Mouse (Mus musculus) embryonic facial prominence, embryonic 14.5 days (tissue): ENCODE data around the gene Retreg1. TPM values are rescaled to one million over a fixed set of nuclear protein-coding genes. Genes with fewer than 3 reads are reported as not detected.

Experiments used
- ATAC-seq: fragments of 200-750 bp; cut with Nextera tagmentation; 2 replicates; pipeline ENCODE4 v1.8.0; 2017; ENCODE audit warnings: low read depth, moderate number of reproducible peaks, moderate TSS enrichment
- DNase-seq: peaks from one replicate; pipeline ENCODE4 v3.0.0-alpha.2; 2015; ENCODE audit warnings: low spot score
- H3K27ac ChIP-seq: fragments of 300-500 bp; sonication (generic); replicated peaks from 2 replicates; pipeline ENCODE4 v1.5.1; 2014; ENCODE audit warnings: low read depth, mild to moderate bottlenecking, low read length, moderate library complexity
- H3K27me3 ChIP-seq: fragments of 300-500 bp; sonication (generic); replicated peaks from 2 replicates; pipeline ENCODE4 v1.6.1; 2014; ENCODE audit warnings: low read length; ENCODE audit not compliant: control insufficient read depth, insufficient read depth
- H3K36me3 ChIP-seq: fragments of 300-500 bp; sonication (generic); 2 replicates; pipeline ENCODE4 v1.6.1; 2014; ENCODE audit warnings: low read length, mixed read lengths; ENCODE audit not compliant: control insufficient read depth, insufficient read depth
- H3K4me1 ChIP-seq: fragments of 300-500 bp; sonication (generic); 2 replicates; pipeline ENCODE4 v1.6.1; 2014; ENCODE audit warnings: antibody characterized with exemption, low read length; ENCODE audit not compliant: control insufficient read depth, insufficient read depth
- H3K4me2 ChIP-seq: fragments of 300-500 bp; sonication (generic); 2 replicates; pipeline ENCODE4 v1.6.1; 2014; ENCODE audit warnings: low read depth, mild to moderate bottlenecking, low read length, moderate library complexity, mixed read lengths
- H3K4me3 ChIP-seq: fragments of 300-500 bp; sonication (generic); 2 replicates; pipeline ENCODE4 v1.5.1; 2014; ENCODE audit warnings: low read depth, mild to moderate bottlenecking, low read length
- H3K9ac ChIP-seq: fragments of 300-500 bp; sonication (generic); 2 replicates; pipeline ENCODE4 v1.6.1; 2014; ENCODE audit warnings: low read depth, mild to moderate bottlenecking, low read length, moderate library complexity, mixed read lengths
- H3K9me3 ChIP-seq: fragments of 300-500 bp; sonication (generic); 2 replicates; pipeline ENCODE4 v1.6.1; 2016; ENCODE audit warnings: low read length; ENCODE audit not compliant: control insufficient read depth
- WGBS: fragments of 180-500 bp; shearing (Covaris S2); extraction: QIAGEN DNeasy Blood & Tissue Kit; methylation state at CpG from one replicate; pipeline ENCODE4 v1.1.7; 2014; 5-methylcytosine and 5-hydroxymethylcytosine counted together
- polyA plus RNA-seq: library from polyadenylated mRNA; unstranded; fragments of >200 nt; fragmentation: Nextera tagmentation; extraction: Ambion mirVana; gene quantifications from 2 replicates; pipeline ENCODE4 v1.2.1, GENCODE M21; 2014

The Retreg1 gene
- polyA plus RNA-seq, 1 experiment from 2014 or later, result 16.5 TPM

DNA sequence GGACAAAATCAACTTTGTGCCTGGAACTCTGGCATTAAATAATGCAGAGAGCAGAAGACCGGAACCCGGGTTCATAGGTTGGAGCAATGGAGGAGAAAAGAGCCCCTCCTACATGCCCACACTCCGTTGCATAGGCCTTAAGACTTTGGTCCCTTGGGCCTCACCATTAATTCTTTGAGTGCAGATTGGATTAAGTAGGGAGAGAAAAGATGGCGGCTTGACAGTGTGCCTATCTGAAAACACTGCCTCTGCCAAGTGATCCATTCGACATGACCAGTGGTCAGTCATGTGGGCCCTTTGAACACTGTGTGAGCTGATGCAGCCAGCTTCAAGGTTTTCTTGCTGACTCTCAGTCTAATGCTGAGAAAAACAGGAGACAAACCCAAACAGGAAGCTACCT is 87.7 kb downstream of the Retreg1 start:
- no peak overlapping the region for H3K27ac ChIP-seq
- WGBS, result 88% methylated on average over 5 of the region's 5 CpGs
- ATAC-seq, result no peak
- no peaks in the 10 kb centered on the region for H3K36me3 ChIP-seq
- H3K27me3 ChIP-seq, result no peaks in the 10 kb centered on the region
- H3K9me3 ChIP-seq, result no peaks in the 10 kb centered on the region
- H3K4me3 ChIP-seq, result no peak overlapping the region
- H3K4me1 ChIP-seq, result peaks cover 13% of the 10 kb centered on the region; the same call in 1 of the 2 replicates
- H3K9ac ChIP-seq, result no peak overlapping the region
- H3K4me2 ChIP-seq, result no peak overlapping the region
- DNase-seq, result no peak

DNA sequence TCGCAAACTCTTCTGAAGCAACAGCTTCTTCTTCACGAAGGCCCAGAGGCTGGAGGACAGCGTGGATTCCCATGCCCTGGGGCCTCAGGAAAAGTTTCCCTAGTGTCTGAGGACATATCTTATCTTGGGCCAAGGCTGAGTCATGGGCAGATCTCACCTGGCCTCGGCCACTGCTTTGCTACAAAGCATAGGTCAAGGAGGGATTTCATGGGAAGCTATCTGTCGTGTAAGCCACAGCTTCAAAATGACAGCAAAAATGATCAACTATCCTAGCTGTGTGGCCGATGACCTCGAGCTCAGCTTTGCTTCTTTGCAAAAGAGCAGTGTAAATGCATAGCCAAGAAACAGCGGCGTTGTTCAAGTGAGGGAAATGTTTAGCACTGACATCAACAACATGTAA is 89.5 kb downstream of the Retreg1 start:
- ATAC-seq (no peak), DNase-seq (no peak)
- peaks cover 13% of the 10 kb centered on the region; the same call in 1 of the 2 replicates for H3K4me1 ChIP-seq
- no peak overlapping the region for H3K9ac ChIP-seq
- WGBS, result 87% methylated on average over 9 of the region's 9 CpGs
- H3K27ac ChIP-seq, result no peak overlapping the region
- no peaks in the 10 kb centered on the region for H3K9me3 ChIP-seq
- no peaks in the 10 kb centered on the region for H3K27me3 ChIP-seq
- H3K4me3 ChIP-seq, result no peak overlapping the region
- H3K4me2 ChIP-seq, result no peak overlapping the region
- H3K36me3 ChIP-seq, result no peaks in the 10 kb centered on the region

DNA sequence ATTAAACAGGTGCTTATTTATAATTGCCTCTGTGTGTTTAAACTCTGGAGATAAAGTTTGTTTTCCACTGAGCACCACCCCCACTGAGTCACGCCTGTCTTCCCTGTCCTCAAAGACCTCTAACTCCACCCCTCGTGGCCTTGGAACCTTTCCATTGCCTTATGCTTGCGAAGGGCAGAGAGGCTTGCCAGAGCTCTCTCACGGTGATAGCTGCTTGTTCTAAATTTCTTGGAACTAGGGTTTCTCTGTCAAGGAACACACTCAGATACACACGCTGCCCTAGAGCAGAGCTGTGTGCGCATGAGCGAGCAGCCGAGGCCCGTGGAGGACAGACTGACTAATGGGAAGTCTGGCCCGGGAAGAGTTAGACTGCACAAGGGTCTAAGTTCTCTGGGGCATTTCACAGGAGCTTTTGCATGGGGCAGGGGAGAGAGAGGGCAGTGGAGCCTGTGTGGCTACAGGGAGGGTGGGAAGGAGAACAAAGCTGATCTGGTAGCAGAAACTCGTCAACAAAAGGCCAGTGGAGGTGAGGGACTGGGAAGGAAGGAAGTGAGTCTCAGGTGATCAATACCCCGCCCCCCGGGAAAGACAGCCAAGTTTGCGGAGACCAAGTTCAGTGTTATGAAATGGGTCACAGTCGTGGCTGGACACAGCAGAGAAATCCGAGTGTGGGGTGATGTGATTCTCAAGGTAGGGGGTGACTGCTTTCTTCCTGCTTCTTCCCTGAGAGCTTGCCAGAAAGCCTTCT is 90.1 kb downstream of the Retreg1 start:
- Histone ChIP-seq H3K4me1 (peaks cover 13% of the 10 kb centered on the region; the same call in 1 of the 2 replicates), H3K36me3 (no peaks in the 10 kb centered on the region), H3K9me3 (no peaks in the 10 kb centered on the region), H3K27ac (no peak overlapping the region), H3K9ac (no peak overlapping the region), H3K4me3 (no peak overlapping the region), H3K27me3 (no peaks in the 10 kb centered on the region), H3K4me2 (no peak overlapping the region)
- DNase-seq (peak; percentile 57), ATAC-seq (0 out of 2 replicates have a peak, but pooled peaks have one; percentile 30)
- 55% methylated on average over 16 of the region's 16 CpGs for WGBS

DNA sequence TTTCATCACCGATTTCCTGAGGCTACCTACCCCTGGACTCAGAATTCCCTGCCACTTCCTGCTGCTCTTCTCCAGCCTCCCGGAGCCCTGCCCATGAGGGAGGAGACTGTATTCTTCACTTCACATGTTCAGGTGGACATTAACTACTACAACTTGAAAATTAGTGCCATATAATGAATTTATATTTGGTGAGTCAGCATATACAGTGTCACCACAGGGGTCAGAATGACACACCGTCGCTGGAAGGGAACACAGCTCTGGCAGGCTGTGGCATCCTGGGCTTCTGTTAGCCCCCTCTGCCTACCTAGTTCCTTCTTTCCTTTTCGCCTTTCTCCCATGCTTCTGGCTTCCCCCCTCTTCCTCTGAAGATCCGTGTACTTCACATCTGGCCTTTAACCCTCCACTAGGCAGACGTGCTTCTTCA is 90.7 kb downstream of the Retreg1 start:
- Histone ChIP-seq H3K27ac (no peak overlapping the region), H3K9me3 (no peaks in the 10 kb centered on the region), H3K4me3 (no peak overlapping the region), H3K9ac (no peak overlapping the region), H3K4me1 (peaks cover 13% of the 10 kb centered on the region; the same call in 1 of the 2 replicates), H3K4me2 (no peak overlapping the region), H3K36me3 (no peaks in the 10 kb centered on the region), H3K27me3 (no peaks in the 10 kb centered on the region)
- WGBS, result 60% methylated on average over 7 of the region's 7 CpGs
- DNase-seq (no peak), ATAC-seq (no peak)

DNA sequence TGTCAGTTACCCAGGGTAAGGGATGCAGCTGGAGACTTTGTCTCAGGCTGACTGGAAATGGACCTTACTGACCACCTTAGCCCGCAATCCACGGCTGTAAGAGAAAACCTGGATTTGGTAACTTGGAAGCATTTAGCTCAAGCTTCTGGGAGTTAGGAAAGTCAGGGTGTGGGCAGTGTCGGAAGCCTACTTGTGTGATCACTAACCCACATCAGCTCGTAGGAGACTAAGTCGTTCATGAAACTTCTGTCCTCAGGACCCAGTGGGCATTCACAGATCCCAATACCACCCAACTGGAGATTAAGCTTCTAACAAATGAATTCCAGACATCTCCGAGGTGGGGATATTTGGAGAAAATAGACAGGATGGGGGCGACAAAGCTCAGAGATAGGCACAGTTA is 91.4 kb downstream of the Retreg1 start:
- no peak for DNase-seq
- H3K27ac ChIP-seq, result no peak overlapping the region
- ATAC-seq, result no peak
- peaks cover 13% of the 10 kb centered on the region; the same call in 1 of the 2 replicates for H3K4me1 ChIP-seq
- no peak overlapping the region for H3K4me2 ChIP-seq
- H3K4me3 ChIP-seq, result no peak overlapping the region
- 78% methylated on average over 7 of the region's 7 CpGs for WGBS
- H3K9me3 ChIP-seq, result no peaks in the 10 kb centered on the region
- H3K36me3 ChIP-seq, result no peaks in the 10 kb centered on the region
- no peaks in the 10 kb centered on the region for H3K27me3 ChIP-seq
- no peak overlapping the region for H3K9ac ChIP-seq

DNA sequence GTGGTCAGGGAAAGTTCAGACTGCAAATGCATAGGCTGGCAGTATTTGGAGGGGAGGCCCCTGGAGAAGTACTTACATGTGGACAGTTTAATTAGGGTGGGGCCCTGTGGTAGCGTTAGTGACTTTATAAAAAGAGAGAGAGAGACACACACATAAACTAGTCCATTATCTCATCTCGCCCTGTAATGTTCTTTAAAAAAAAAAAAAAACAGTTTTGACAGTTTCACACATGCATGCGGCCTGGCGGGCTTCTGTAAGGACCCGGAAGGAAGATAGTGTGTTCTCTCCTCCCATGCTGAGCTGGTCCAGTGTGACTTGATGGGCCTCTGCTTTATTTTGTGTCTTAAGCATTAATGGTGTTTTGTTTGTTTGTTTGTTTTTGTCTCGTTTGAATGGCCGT is 95.5 kb downstream of the Retreg1 start:
- no peaks in the 10 kb centered on the region for H3K36me3 ChIP-seq
- no peak overlapping the region for H3K4me3 ChIP-seq
- DNase-seq, result no peak
- WGBS, result 85% methylated on average over 7 of the region's 7 CpGs
- peaks cover 12% of the 10 kb centered on the region; the same call in 1 of the 2 replicates for H3K4me1 ChIP-seq
- no peak overlapping the region for H3K9ac ChIP-seq
- no peaks in the 10 kb centered on the region for H3K27me3 ChIP-seq
- H3K4me2 ChIP-seq, result no peak overlapping the region
- no peaks in the 10 kb centered on the region for H3K9me3 ChIP-seq
- no peak for ATAC-seq
- H3K27ac ChIP-seq, result no peak overlapping the region

DNA sequence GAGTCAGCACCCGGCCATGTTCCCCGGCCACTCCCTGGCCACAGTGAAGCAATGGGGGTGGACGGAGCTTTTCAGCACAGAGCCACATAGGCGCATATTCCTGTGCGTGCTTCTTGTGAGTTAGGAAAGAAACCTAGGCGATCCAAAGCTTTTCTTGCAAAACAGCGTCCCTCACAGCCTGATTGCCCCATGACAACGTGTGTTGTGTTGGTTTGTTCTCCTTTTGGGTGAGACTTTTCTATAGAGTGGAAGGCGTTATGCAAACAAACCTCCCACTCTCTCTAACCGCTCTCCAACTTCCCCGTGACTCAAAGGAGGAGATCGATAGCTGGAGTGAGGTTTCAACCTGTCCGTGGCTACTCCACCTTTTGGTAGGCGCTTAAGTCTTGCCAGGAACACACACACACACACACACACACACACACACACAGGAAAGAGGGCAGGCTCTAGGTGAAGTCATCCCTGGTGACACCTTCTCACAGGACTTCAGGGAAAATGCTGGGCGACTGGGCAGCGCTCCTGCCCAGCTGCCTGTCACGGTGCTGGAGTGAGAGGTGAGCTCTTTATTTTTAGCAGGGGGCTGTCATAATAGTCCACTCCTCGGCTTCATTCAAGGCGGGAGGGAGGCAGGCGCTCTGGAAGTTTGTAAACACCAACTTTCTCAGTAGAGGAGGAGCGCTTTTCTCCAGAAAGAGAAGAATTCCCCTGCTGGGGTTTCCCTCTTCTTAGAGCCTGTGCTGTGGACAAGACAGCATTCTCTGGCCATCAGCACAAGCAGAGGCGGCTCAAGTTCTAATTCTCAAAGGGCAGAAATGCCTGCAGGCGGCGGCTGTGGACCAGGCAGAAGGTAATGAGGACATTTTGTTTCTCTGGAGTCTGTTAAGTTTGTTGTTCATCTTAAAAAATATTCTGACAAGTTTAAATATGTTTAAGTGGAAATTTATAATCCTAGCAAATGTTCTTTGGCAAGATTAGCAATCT is 97.7 kb downstream of the Retreg1 start:
- H3K9me3 ChIP-seq, result no peaks in the 10 kb centered on the region
- 0 out of 2 replicates have a peak, but pooled peaks cover 7% of the 10 kb centered on the region for H3K4me1 ChIP-seq
- peak; percentile 44; the same call in 1 of the 2 replicates for ATAC-seq
- WGBS, result 28% methylated on average over 24 of the region's 24 CpGs
- H3K4me2 ChIP-seq, result peak overlapping the region; percentile 44
- no peak overlapping the region for H3K9ac ChIP-seq
- 0 out of 2 replicates have a peak overlapping the region, but pooled peaks have one; percentile 10 for H3K4me3 ChIP-seq
- DNase-seq, result peak; percentile 31
- no peak overlapping the region for H3K27ac ChIP-seq
- H3K27me3 ChIP-seq, result no peaks in the 10 kb centered on the region
- no peaks in the 10 kb centered on the region for H3K36me3 ChIP-seq

DNA sequence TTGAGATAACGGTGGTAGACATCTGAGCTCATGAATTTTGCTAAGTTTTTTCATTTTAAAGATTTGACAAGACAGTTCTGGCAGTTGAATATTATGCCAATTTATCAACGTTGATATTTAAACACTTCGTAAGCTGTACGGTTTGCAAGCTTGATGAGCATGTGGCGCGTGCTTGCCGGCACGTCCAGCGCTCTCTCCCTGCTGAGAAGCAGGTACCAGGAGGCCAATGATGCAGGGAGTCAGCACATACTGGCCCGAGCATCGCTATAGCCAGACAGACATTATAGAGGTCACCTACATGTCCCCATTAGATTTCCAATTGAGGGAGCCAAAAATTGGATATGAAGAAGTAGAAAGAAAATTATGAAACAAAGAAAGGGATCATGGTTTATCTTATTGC is 98.5 kb downstream of the Retreg1 start:
- H3K36me3 ChIP-seq, result no peaks in the 10 kb centered on the region
- H3K27me3 ChIP-seq, result no peaks in the 10 kb centered on the region
- WGBS, result 74% methylated on average over 11 of the region's 11 CpGs
- H3K9me3 ChIP-seq, result no peaks in the 10 kb centered on the region
- no peak overlapping the region for H3K4me2 ChIP-seq
- H3K4me1 ChIP-seq, result 0 out of 2 replicates have a peak, but pooled peaks cover 7% of the 10 kb centered on the region
- no peak overlapping the region for H3K27ac ChIP-seq
- DNase-seq (no peak), ATAC-seq (no peak)
- H3K9ac ChIP-seq, result no peak overlapping the region
- H3K4me3 ChIP-seq, result no peak overlapping the region
